ENCODE assay signal across 16 mouse cellular contexts in genomic region chr1:87659618-87659960, GRCm38 (mm10). TPM values are rescaled to one million over a fixed set of nuclear protein-coding genes. Genes with fewer than 3 reads are reported as not detected.
DNase-seq lines count a peak whose midpoint lies in the region; ATAC-seq lines count a peak whose summit lies in the region.
"Had no signal": no experiment of that assay in that cellular context is flagged by ENCODE, and none has a peak within 500 bp of the region (broad histone marks: within the 10 kb centered on the region; RNA-seq: fewer than 3 reads in every experiment).

No protein-coding gene starts in this region.

- peaks cover 9% of the 10 kb centered on the region; the same call in 1 of the 2 replicates for H3K36me3 ChIP-seq in liver, embryonic 15.5 days (replicated peaks)
- no peaks in the 10 kb centered on the region for H3K36me3 ChIP-seq in liver, embryonic 11.5 days (ENCODE audit: control insufficient read depth, insufficient read depth, low read length)
- H3K36me3 ChIP-seq: forebrain, embryonic 12.5 days; kidney, embryonic 15.5 days had no signal

- H3K4me2 ChIP-seq in liver, embryonic 15.5 days: no peak overlapping the region
- H3K4me2 ChIP-seq in liver, embryonic 11.5 days: no peak overlapping the region
- H3K4me2 ChIP-seq: forebrain, embryonic 12.5 days; kidney, embryonic 15.5 days; lung, embryonic 14.5 days; midbrain, embryonic 11.5 days had no signal

- H3K27me3 ChIP-seq in liver, embryonic 15.5 days: no peaks in the 10 kb centered on the region
- H3K27me3 ChIP-seq in liver, embryonic 11.5 days (replicated peaks; ENCODE audit: control insufficient read depth, insufficient read depth, low read length): no peaks in the 10 kb centered on the region
- H3K27me3 ChIP-seq: forebrain, embryonic 12.5 days; kidney, embryonic 15.5 days had no signal

- peak overlapping the region; percentile 75; the same call in 1 of the 2 replicates for H3K27ac ChIP-seq in liver, embryonic 15.5 days (replicated peaks)
- H3K27ac ChIP-seq in liver, embryonic 11.5 days (ENCODE audit: low read depth, low read length): no peak overlapping the region
- H3K27ac ChIP-seq: forebrain, embryonic 12.5 days; kidney, embryonic 15.5 days had no signal

- H3K9ac ChIP-seq in liver, embryonic 15.5 days: no peak overlapping the region
- H3K9ac ChIP-seq in liver, embryonic 11.5 days (ENCODE audit: low read depth, low read length): no peak overlapping the region
- H3K9ac ChIP-seq: forebrain, embryonic 12.5 days; kidney, embryonic 15.5 days; lung, embryonic 14.5 days had no signal

- no peaks in the 10 kb centered on the region for H3K9me3 ChIP-seq in liver, embryonic 15.5 days (replicated peaks)
- H3K9me3 ChIP-seq in liver, embryonic 11.5 days (ENCODE audit: control insufficient read depth, low read length): no peaks in the 10 kb centered on the region; the same call in 1 of the 2 replicates
- H3K9me3 ChIP-seq: forebrain, embryonic 12.5 days; kidney, embryonic 15.5 days had no signal

- no peak for DNase-seq in frontal cortex, postnatal 10 days (ENCODE audit: low spot score in 2 of 2)
- no peak for DNase-seq in liver, embryonic 11.5 days (ENCODE audit: low spot score)
- no peak for DNase-seq in thymus, postnatal 10 days (ENCODE audit: low spot score in 2 of 2)
- DNase-seq in left cerebral cortex, postnatal 14 days (ENCODE audit: low spot score in 2 of 2): no peak
- DNase-seq: cerebellum, adult 11-12 months; cerebellum, postnatal 25 days; gastrocnemius, postnatal 14 days; retina, postnatal 1 day had no signal

- peak; percentile 61 for ATAC-seq in frontal cortex, adult (ENCODE audit: low TSS enrichment)
- ATAC-seq in liver, embryonic 15.5 days (ENCODE audit: insufficient read depth): no peak
- ATAC-seq in liver, embryonic 11.5 days (replicated peaks; ENCODE audit: low FRiP score): no peak
- peak; percentile 26 for ATAC-seq in activated CD4-positive, CD25-positive, alpha-beta regulatory T cell, adult 4 months
- peak; percentile 1 to 12; a peak in 1 of 4 replicates for ATAC-seq in hematopoietic stem cell, adult 5-6 weeks (replicated peaks in 1 of 2; ENCODE audit: insufficient read depth in 1 of 2, low FRiP score in 2 of 2, low TSS enrichment in 1 of 2, low read depth in 1 of 2, poor library complexity in 2 of 2, severe bottlenecking in 2 of 2)

- intact Hi-C loops in left cerebral cortex, postnatal 14 days (cut with DNase I): no loop called here

- no peak overlapping the region for H3K4me3 ChIP-seq in liver, embryonic 15.5 days (replicated peaks)
- no peak overlapping the region for H3K4me3 ChIP-seq in liver, embryonic 11.5 days (ENCODE audit: low read depth, low read length)
- H3K4me3 ChIP-seq: forebrain, embryonic 12.5 days; kidney, embryonic 15.5 days had no signal

- peaks cover 27% of the 10 kb centered on the region for H3K4me1 ChIP-seq in liver, embryonic 15.5 days (replicated peaks)
- peaks cover 22% of the 10 kb centered on the region for H3K4me1 ChIP-seq in liver, embryonic 11.5 days (replicated peaks; ENCODE audit: control insufficient read depth, insufficient read depth, low read length)
- H3K4me1 ChIP-seq: kidney, embryonic 15.5 days had no signal

- 52% methylated on average over 4 of the region's 4 CpGs for WGBS in liver, embryonic 15.5 days (ENCODE audit: insufficient replicate concordance)
- WGBS in liver, embryonic 11.5 days: 66% methylated on average over 4 of the region's 4 CpGs

RNA-seq across cellular contexts. Expression of gene Inpp5d, which starts 39.5 kb away (rescaled TPM):
- 10.9 and 13.4 TPM in 2 replicates for polyA plus RNA-seq in liver, embryonic 15.5 days (2015; fragmentation: Nextera tagmentation; extraction: Ambion mirVana)
- polyA plus RNA-seq in liver, embryonic 11.5 days (2014; fragmentation: Nextera tagmentation; extraction: Ambion mirVana): 30.8 and 31.0 TPM in 2 replicates
- 100 to 1,000 TPM; 125 to 127 TPM for polyA plus RNA-seq in activated CD4-positive, CD25-positive, alpha-beta regulatory T cell, adult 4 months (2017; shearing (Covaris generic))
- total RNA-seq in hematopoietic stem cell, adult 5-6 weeks (2017): 113 and 132 TPM in 2 replicates
- 10 to 100 TPM; 21.7 to 22.1 TPM for total RNA-seq in left cerebral cortex, postnatal 14 days (2021)

Comparison
In these comparisons a context has a peak if more than half of its experiments do, and no peak if none do; other contexts are left out.
1. ATAC-seq: peak in frontal cortex, adult (single experiment), activated CD4-positive, CD25-positive, alpha-beta regulatory T cell, adult 4 months (single experiment) and hematopoietic stem cell, adult 5-6 weeks (2 of 2); none in liver, embryonic 15.5 days (single experiment) and liver, embryonic 11.5 days (single experiment).